Mouse (Mus musculus): ENCODE measurements around the gene Abcf3.
A peak's percentile ranks its signal among the peaks of the same experiment; 100 is the strongest.

Abcf3 gene

GRCm38 (mm10) chr16:20545696-20546095 is 2.7 kb upstream of the Abcf3 start:
- DNase-seq, result no peak

GRCm38 (mm10) chr16:20547423-20547822 is 954 bp upstream of the Abcf3 start:
- DNase-seq, result no peak

GRCm38 (mm10) chr16:20549161-20549560 is 784 bp downstream of the Abcf3 start:
- no peak for DNase-seq

- DNase-seq, result no peak
Observed at GRCm38 (mm10) chr16:20551691-20552090, 3.3 kb downstream of the Abcf3 start.

GRCm38 (mm10) chr16:20552594-20552993 is 4.2 kb downstream of the Abcf3 start:
- DNase-seq, result no peak

GRCm38 (mm10) chr16:20555000-20555399 is 6.6 kb downstream of the Abcf3 start:
- no peak for DNase-seq

- DNase-seq, result no peak
Observed at GRCm38 (mm10) chr16:20557381-20557780, 9.0 kb downstream of the Abcf3 start.

- no peak for DNase-seq
Observed at GRCm38 (mm10) chr16:20565075-20565474, 16.7 kb downstream of the Abcf3 start.

GRCm38 (mm10) chr16:20589366-20589938 is 41.1 kb downstream of the Abcf3 start, which contains the start of gene Vwa5b2:
Vwa5b2 (plus strand) TSS chr16:20589471.
- DNase-seq, result no peak

GRCm38 (mm10) chr16:20589939-20590679 is 41.7 kb downstream of the Abcf3 start:
- DNase-seq, result no peak

- no peak for DNase-seq
Observed at GRCm38 (mm10) chr16:20590680-20591038, 42.3 kb downstream of the Abcf3 start.

GRCm38 (mm10) chr16:20591076-20591705 is 42.8 kb downstream of the Abcf3 start:
- DNase-seq, result no peak

- DNase-seq, result no peak
Observed at GRCm38 (mm10) chr16:20595060-20595673, 46.8 kb downstream of the Abcf3 start.

GRCm38 (mm10) chr16:20595737-20596136 is 47.4 kb downstream of the Abcf3 start:
- DNase-seq, result no peak

GRCm38 (mm10) chr16:20596687-20597441 is 48.5 kb downstream of the Abcf3 start:
- no peak for DNase-seq

GRCm38 (mm10) chr16:20600511-20600910 is 52.1 kb downstream of the Abcf3 start:
- DNase-seq, result no peak

GRCm38 (mm10) chr16:20604705-20605104 is 56.3 kb downstream of the Abcf3 start:
- no peak for DNase-seq

- DNase-seq, result peak; percentile 40 to 57
Observed at GRCm38 (mm10) chr16:20610501-20611356, 62.4 kb downstream of the Abcf3 start.

Measured in thymus, adult 18-20 months (tissue).